Mouse (Mus musculus): ENCODE results near the gene Def6.

Def6 gene

GRCm38 (mm10) chr17:28277226-28277625 lies 69.6 kb downstream of the Def6 start:
- DNase-seq (ENCODE audit: low spot score) = no peak

DNA sequence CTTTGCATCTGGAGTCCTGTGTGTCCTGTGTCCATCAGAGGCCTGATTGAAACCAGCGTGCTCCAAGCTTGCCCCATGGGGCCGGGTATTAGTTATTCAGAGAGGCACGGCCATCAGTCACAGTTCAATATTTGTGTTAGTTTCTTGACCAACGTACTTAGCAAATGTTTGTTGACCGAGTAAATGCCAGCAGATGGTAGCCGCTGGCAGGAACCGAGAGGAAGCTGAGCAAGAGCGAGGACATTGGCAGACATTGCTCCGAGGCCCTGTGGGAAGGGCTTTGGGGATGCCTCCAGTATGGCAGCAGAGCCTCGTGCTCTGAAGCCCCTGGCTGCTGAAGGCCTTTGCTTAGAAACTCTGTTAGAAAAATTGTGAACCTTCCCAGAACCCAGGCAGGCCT lies 70.1 kb downstream of the Def6 start:
- no peak for DNase-seq (ENCODE audit: low spot score)

- DNase-seq (ENCODE audit: low spot score) = no peak
Observed at GRCm38 (mm10) chr17:28278156-28278555, 70.6 kb downstream of the Def6 start.
